ENCODE assay signal across 12 mouse cellular contexts in the genomic region with DNA sequence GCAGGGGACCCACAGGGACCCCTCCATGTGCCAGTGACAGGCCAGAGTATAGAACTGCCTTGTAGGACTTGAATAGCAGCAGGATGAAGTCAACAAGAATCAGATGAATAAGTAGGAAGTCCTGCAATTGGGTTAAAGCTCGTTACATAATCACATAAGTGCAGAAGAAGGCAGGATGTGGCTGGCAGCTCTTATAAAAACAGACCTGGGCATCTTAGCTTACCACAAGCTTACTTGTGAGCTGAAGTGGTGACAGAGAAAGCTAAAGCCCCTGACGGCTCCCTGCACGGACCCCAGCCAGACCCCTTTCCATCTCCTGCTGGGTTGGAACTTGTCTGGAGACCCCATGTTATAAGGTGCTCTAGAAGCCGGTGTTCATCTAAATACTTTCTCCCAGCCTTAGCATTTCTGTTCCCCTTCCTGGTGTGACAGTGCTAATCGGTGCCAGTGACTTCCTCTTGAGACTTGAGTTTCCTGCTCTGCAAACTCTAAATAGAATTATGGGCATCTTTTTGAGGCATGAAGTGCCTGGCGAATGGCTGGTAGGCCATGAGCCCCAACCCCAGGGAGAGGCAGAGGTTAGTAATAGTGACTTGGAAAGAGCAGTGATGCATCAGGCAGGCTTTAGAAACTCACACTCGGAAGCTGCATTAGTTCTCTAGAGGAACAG. TPM values are rescaled to one million over a fixed set of nuclear protein-coding genes. Genes with fewer than 3 reads are reported as not detected.
DNase-seq lines count a peak whose midpoint lies in the region; ATAC-seq and TF ChIP-seq lines count a peak whose summit lies in the region.
"Had no signal": no experiment of that assay in that cellular context is flagged by ENCODE, and none has a peak within 500 bp of the region (broad histone marks: within the 10 kb centered on the region; RNA-seq: fewer than 3 reads in every experiment).

No protein-coding gene starts in this region.

- H3K27me3 ChIP-seq in heart, postnatal 0 days (ENCODE audit: control insufficient read depth, insufficient read depth, low read length) = no peaks in the 10 kb centered on the region
- no peaks in the 10 kb centered on the region for H3K27me3 ChIP-seq in heart, embryonic 10.5 days (ENCODE audit: insufficient read depth, poor library complexity, severe bottlenecking)
- H3K27me3 ChIP-seq in forebrain, embryonic 13.5 days = no peaks in the 10 kb centered on the region

- no peak for DNase-seq in heart, postnatal 0 days (ENCODE audit: low spot score)
- DNase-seq in heart, embryonic 10.5 days (ENCODE audit: low spot score) = no peak
- DNase-seq in B cell, adult 2 months = peak; percentile 21 to 31
- no peak for DNase-seq in embryo, embryonic 10.5 days (ENCODE audit: low spot score)
- DNase-seq: cerebellum, adult 11-12 months; gastrocnemius, postnatal 25 days; retina, postnatal 1 day had no signal

- peaks cover 23% of the 10 kb centered on the region for H3K36me3 ChIP-seq in heart, postnatal 0 days (replicated peaks; ENCODE audit: control insufficient read depth, insufficient read depth, low read length)
- H3K36me3 ChIP-seq in heart, embryonic 10.5 days = no peaks in the 10 kb centered on the region
- peaks cover 10% of the 10 kb centered on the region; the same call in 1 of the 2 replicates for H3K36me3 ChIP-seq in macrophage (ENCODE audit: inconsistent target)
- H3K36me3 ChIP-seq in forebrain, embryonic 13.5 days (ENCODE audit: poor library complexity, severe bottlenecking) = no peaks in the 10 kb centered on the region

- H3K9me3 ChIP-seq in heart, postnatal 0 days (replicated peaks; ENCODE audit: control insufficient read depth, low read length) = no peaks in the 10 kb centered on the region
- H3K9me3 ChIP-seq in heart, embryonic 10.5 days = no peaks in the 10 kb centered on the region
- no peaks in the 10 kb centered on the region for H3K9me3 ChIP-seq in forebrain, embryonic 13.5 days (replicated peaks)

- no peak overlapping the region for H3K4me2 ChIP-seq in heart, postnatal 0 days (ENCODE audit: low read depth, low read length)
- H3K4me2 ChIP-seq in forebrain, embryonic 13.5 days = no peak overlapping the region

- WGBS in heart, postnatal 0 days = 49% methylated on average over 7 of the region's 7 CpGs
- whole genome bisulfite sequencing in heart, embryonic 10.5 days = 66% methylated on average over 7 of the region's 7 CpGs
- WGBS in macrophage (ENCODE audit: missing documents) = 0% methylated on average over 7 of the region's 7 CpGs
- WGBS in forebrain, embryonic 13.5 days = 90% methylated on average over 7 of the region's 7 CpGs

- no peak overlapping the region for H3K4me3 ChIP-seq in heart, postnatal 0 days (ENCODE audit: low read depth, low read length)
- no peak overlapping the region for H3K4me3 ChIP-seq in heart, embryonic 10.5 days
- H3K4me3 ChIP-seq in brown adipose tissue, adult 24 weeks (ENCODE audit: insufficient read depth, low read depth, low read length) = no peak overlapping the region
- H3K4me3 ChIP-seq in macrophage (ENCODE audit: inconsistent target) = no peak overlapping the region
- no peak overlapping the region for H3K4me3 ChIP-seq in forebrain, embryonic 13.5 days

- no peak for TF ChIP-seq EP300 in heart, postnatal 0 days (IDR thresholded peaks at IDR 0.05; ENCODE audit: low read depth)

- H3K4me1 ChIP-seq in heart, postnatal 0 days (ENCODE audit: control insufficient read depth, insufficient read depth) = peaks cover 82% of the 10 kb centered on the region
- H3K4me1 ChIP-seq in heart, embryonic 10.5 days = peaks cover 49% of the 10 kb centered on the region
- peaks cover 35% of the 10 kb centered on the region for H3K4me1 ChIP-seq in brown adipose tissue, adult 24 weeks (ENCODE audit: control insufficient read depth, insufficient read depth, insufficient read length, low read length)
- peaks cover 20% of the 10 kb centered on the region for H3K4me1 ChIP-seq in forebrain, embryonic 13.5 days

- peak overlapping the region; percentile 45; the same call in 1 of the 2 replicates for H3K27ac ChIP-seq in heart, postnatal 0 days (ENCODE audit: low read depth)
- no peak overlapping the region for H3K27ac ChIP-seq in heart, embryonic 10.5 days
- peak overlapping the region; percentile 4; the same call in 1 of the 2 replicates for H3K27ac ChIP-seq in brown adipose tissue, adult 24 weeks (replicated peaks; ENCODE audit: low read depth, low read length)
- H3K27ac ChIP-seq in macrophage = peak overlapping the region; percentile 96
- H3K27ac ChIP-seq in forebrain, embryonic 13.5 days = no peak overlapping the region

- H3K9ac ChIP-seq in heart, postnatal 0 days (replicated peaks; ENCODE audit: low read depth, low read length) = peak overlapping the region; percentile 22; the same call in 1 of the 2 replicates
- H3K9ac ChIP-seq in forebrain, embryonic 13.5 days = no peak overlapping the region

- H3K79me2 ChIP-seq in macrophage (ENCODE audit: inconsistent target) = peaks cover 87% of the 10 kb centered on the region

- no peak for ATAC-seq in heart, postnatal 0 days (ENCODE audit: insufficient read depth, low read depth)
- ATAC-seq in forebrain, embryonic 13.5 days = no peak
- no peak for ATAC-seq in erythroid progenitor cell, adult 5-6 weeks (replicated peaks; ENCODE audit: low FRiP score, poor library complexity, severe bottlenecking)
- ATAC-seq: hindbrain, embryonic 16.5 days had no signal

- TF ChIP-seq CTCF in heart, postnatal 0 days (IDR thresholded peaks at IDR 0.05; ENCODE audit: low read depth) = no peak

RNA-seq across cellular contexts. Expression of a gene that starts 6.8 kb away (rescaled TPM):
- 32.9 and 37.5 TPM in 2 replicates for total RNA-seq in heart, postnatal 0 days (2014; rRNA removed; ENCODE audit: low replicate concordance)
- polyA plus RNA-seq in heart, postnatal 0 days (2015; fragmentation: Nextera tagmentation; extraction: Ambion mirVana) = 74.4 and 87.0 TPM in 2 replicates
- polyA plus RNA-seq in heart, embryonic 10.5 days (2016; fragmentation: Nextera tagmentation; extraction: Ambion mirVana) = 27.8 and 30.1 TPM in 2 replicates
- 4.9 and 5.5 TPM in 2 replicates for polyA plus RNA-seq in brown adipose tissue, adult 24 weeks (2012; ENCODE audit: insufficient read depth, insufficient read length, missing spikeins)
- 10 to 100 TPM in 8 of 26 experiments, 1 to 10 TPM in 18; 2.1 to 33.6 (median 6.9) TPM for total RNA-seq in macrophage (2018; cell fraction: chromatin; rRNA removed)
- total RNA-seq in macrophage (2018; cell fraction: cytosol; rRNA removed) = 10 to 100 TPM in 19 of 26 experiments, 1 to 10 TPM in 7; 5.6 to 23.6 (median 13.1) TPM
- 10 to 100 TPM in 18 of 26 experiments, 1 to 10 TPM in 8; 6.2 to 46.4 (median 13.2) TPM for total RNA-seq in macrophage (2018; cell fraction: nucleus; rRNA removed)
- 16.1 to 20.5 TPM (median 19.7 TPM) in 3 replicates for polyA plus RNA-seq in macrophage (2018)
- polyA plus RNA-seq in forebrain, embryonic 13.5 days (2015; fragmentation: Nextera tagmentation; extraction: Ambion mirVana) = 33.5 TPM in 2 replicates
- 70.6 and 89.3 TPM in 2 replicates for total RNA-seq in erythroid progenitor cell, adult 5-6 weeks (2015; ENCODE audit: low replicate concordance)
- 108 and 155 TPM in 2 replicates for total RNA-seq in erythroid progenitor cell, adult 5-6 weeks (2017; ENCODE audit: low replicate concordance)

Comparison
In these comparisons a context has a peak if more than half of its experiments do, and no peak if none do; other contexts are left out.
1. H3K27ac ChIP-seq: peak in heart, postnatal 0 days (single experiment), brown adipose tissue, adult 24 weeks (single experiment) and macrophage (single experiment); none in heart, embryonic 10.5 days (single experiment) and forebrain, embryonic 13.5 days (single experiment).
2. DNase-seq: peak in B cell, adult 2 months (2 of 2); none in heart, postnatal 0 days (single experiment), heart, embryonic 10.5 days (single experiment) and embryo, embryonic 10.5 days (single experiment).